Mouse (Mus musculus) adrenal gland, postnatal 4 days (tissue): ENCODE data around the gene Mamstr. TPM values are rescaled to one million over a fixed set of nuclear protein-coding genes. Genes with fewer than 3 reads are reported as not detected.

ENCODE experiments used
- DNase-seq, 2 experiments: peaks; one replicate each; pipeline ENCODE4 v3.0.0; 2021 to 2022; ENCODE audit warnings: low spot score in 2 of 2, mixed read lengths in 2 of 2
- total RNA-seq, 2 experiments: library from RNA; stranded (reverse); gene quantifications; 2 replicates each; pipeline ENCODE4 v1.2.3; 2021

The Mamstr gene
- total RNA-seq, 2 experiments from 2014 or later = 11.5 to 14.2 TPM

DNA sequence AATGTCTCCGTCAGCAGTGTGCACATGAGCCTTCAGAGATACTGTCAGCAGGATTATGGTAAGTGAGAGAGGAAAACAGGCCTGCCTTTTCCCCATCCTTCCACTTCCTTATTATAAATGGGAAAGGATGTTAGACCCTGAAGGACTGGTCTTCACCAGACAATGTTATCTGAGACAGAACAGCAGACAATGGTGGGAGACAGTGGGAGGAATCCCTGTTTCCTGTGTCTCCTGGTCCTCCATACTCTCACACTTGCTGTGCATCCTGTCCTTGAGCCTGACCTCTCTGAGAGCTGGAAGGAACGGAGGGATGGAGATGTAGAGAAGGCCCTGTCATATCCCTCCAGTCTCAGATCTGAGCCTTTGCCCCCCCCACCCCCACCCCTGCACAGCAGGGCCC lies 52.6 kb downstream of the Mamstr start:
- DNase-seq = no peak

DNA sequence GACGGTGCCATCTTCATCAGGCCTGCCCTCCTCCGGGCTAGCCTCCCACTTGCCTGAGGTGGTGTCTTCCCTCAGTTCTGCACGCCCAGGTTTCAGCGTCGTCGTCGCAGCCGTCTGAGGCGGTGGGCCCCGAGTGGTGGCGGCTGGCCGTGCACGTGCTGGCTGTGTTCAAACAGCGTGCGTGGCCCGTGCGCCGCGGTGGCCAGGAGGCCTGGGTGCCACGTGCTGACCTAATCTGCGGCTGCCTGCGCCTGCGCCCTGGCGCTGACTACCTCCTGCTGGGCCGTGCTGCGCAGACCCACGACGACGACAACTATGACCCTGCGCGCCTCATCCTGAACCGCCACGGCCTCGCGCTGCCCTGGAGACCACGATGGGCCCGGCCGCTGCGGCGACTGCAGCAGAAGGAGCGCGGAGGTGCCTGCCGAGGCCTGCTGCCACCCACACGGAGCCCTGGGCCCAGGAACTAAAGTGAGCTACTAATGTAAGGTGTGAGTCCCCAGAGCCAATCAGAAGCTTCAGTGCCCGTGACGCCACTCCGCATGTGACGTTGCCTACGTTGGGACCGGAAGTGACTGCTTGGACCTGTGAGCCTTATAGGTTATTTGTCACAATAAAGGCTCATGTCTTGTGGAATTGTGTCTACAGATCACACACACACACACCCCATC lies 54.3 kb downstream of the Mamstr start, which contains the start of gene Sec1:
Sec1 (minus strand) TSS at position 482 of the 671 bp plus-strand sequence.
- no peak for DNase-seq

DNA sequence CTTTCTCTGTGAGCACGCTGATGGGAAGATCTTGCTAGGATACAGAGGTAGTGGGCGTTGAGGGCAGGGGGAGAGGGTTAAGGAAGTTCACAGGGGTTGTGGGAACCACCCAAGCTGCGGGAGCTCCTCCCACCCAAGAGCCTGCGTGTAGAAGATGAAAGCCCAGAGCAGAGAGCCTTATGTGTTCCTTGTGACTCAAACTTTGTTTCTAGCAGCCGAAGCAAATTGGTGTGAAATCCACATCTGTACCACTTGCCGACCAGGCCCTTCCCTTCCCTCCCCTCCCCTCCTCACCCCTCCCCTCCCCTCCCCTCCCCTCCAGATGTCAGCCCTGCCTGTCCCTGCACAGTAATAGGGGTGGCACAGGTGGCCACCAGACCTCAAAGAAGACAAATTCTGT lies 55.3 kb downstream of the Mamstr start:
- DNase-seq = no peak

Other genes starting within 250 kb of the Mamstr start
- 100 to 1,000 TPM; 499 to 509 TPM for gene Snrnp70, start 244.2 kb upstream of the Mamstr start, total RNA-seq
- gene Kcna7, start 234.3 kb upstream of the Mamstr start, total RNA-seq = under 1 TPM; 0.14 to 0.28 TPM
- under 1 TPM; 0.20 to 0.67 TPM for gene Ntf5, start 226.3 kb upstream of the Mamstr start, total RNA-seq
- gene Lhb, start 219.2 kb upstream of the Mamstr start, total RNA-seq = not detected
- gene Gys1, start 205.1 kb upstream of the Mamstr start, total RNA-seq = 10 to 100 TPM; 38.6 to 40.2 TPM
- gene Ruvbl2, start 201.9 kb upstream of the Mamstr start, total RNA-seq = 10 to 100 TPM; 56.5 to 65.0 TPM
- gene Ftl1, start 180.1 kb upstream of the Mamstr start, total RNA-seq = 100 to 1,000 TPM; 684 to 753 TPM
- 10 to 100 TPM; 75.8 to 78.4 TPM for gene Bax, start 173.1 kb upstream of the Mamstr start, total RNA-seq
- gene Tulp2, start 158.1 kb upstream of the Mamstr start, total RNA-seq = under 1 TPM; 0.45 to 0.54 TPM
- 10 to 100 TPM; 14.9 to 20.7 TPM for gene Gm45808, start 153.2 kb upstream of the Mamstr start, total RNA-seq
- 10 to 100 TPM; 35.0 to 38.8 TPM for gene Dhdh, start 151.2 kb upstream of the Mamstr start, total RNA-seq
- gene Nucb1, start 129.6 kb upstream of the Mamstr start, total RNA-seq = 100 to 1,000 TPM; 236 to 239 TPM
- 10 to 100 TPM; 36.9 to 45.1 TPM for gene Ppp1r15a, start 113.7 kb upstream of the Mamstr start, total RNA-seq
- gene Plekha4, start 113.6 kb upstream of the Mamstr start, total RNA-seq = 10 to 100 TPM; 12.5 to 17.5 TPM
- 1 to 10 TPM; 1.3 to 1.8 TPM for gene Hsd17b14, start 85.1 kb upstream of the Mamstr start, total RNA-seq
- gene Bcat2, start 69.8 kb upstream of the Mamstr start, total RNA-seq = 10 to 100 TPM; 96.4 to 96.5 TPM
- under 1 TPM in 1 of 2 experiments, not detected in 1; 0.34 TPM for gene Fgf21, start 24.5 kb upstream of the Mamstr start, total RNA-seq
- under 1 TPM in 1 of 2 experiments, not detected in 1; 0.22 TPM for gene Fut1, start 22.7 kb upstream of the Mamstr start, total RNA-seq
- 1 to 10 TPM in 1 of 2 experiments, under 1 TPM in 1; 0.54 to 1.1 TPM for gene Izumo1, start 18.2 kb upstream of the Mamstr start, total RNA-seq
- 10 to 100 TPM; 31.1 to 31.2 TPM for gene Rasip1, start 12.5 kb upstream of the Mamstr start, total RNA-seq
- gene Fut2, start 26.4 kb downstream of the Mamstr start, total RNA-seq = under 1 TPM in 1 of 2 experiments, not detected in 1; 0.42 TPM
- gene Ntn5, start 44.0 kb downstream of the Mamstr start, total RNA-seq = under 1 TPM in 1 of 2 experiments, not detected in 1; 0.20 TPM
- under 1 TPM; 0.11 to 0.28 TPM for gene Sec1, start 54.4 kb downstream of the Mamstr start, total RNA-seq
- gene Car11, start 59.9 kb downstream of the Mamstr start, total RNA-seq = 10 to 100 TPM; 15.1 to 16.4 TPM
- gene Dbp, start 65.1 kb downstream of the Mamstr start, total RNA-seq = 100 to 1,000 TPM; 101 to 129 TPM
- 1,000 to 10,000 TPM; 1,215 to 1,230 TPM for gene Rpl18, start 75.5 kb downstream of the Mamstr start, total RNA-seq
- 10 to 100 TPM; 30.1 to 33.3 TPM for gene Sphk2, start 78.0 kb downstream of the Mamstr start, total RNA-seq
- under 1 TPM; 0.45 to 0.62 TPM for gene Fam83e, start 81.2 kb downstream of the Mamstr start, total RNA-seq
- not detected for gene Spaca4, start 85.8 kb downstream of the Mamstr start, total RNA-seq
- 10 to 100 TPM; 17.2 to 18.8 TPM for gene Lmtk3, start 143.8 kb downstream of the Mamstr start, total RNA-seq
- 1 to 10 TPM in 1 of 2 experiments, under 1 TPM in 1; 0.64 to 1.0 TPM for gene Sult2b1, start 144.7 kb downstream of the Mamstr start, total RNA-seq
- gene Cyth2, start 174.6 kb downstream of the Mamstr start, total RNA-seq = 100 to 1,000 TPM; 124 to 126 TPM
- gene Kcnj14, start 184.8 kb downstream of the Mamstr start, total RNA-seq = under 1 TPM; 0.45 to 0.53 TPM
- 10 to 100 TPM; 28.2 to 28.3 TPM for gene Grwd1, start 191.0 kb downstream of the Mamstr start, total RNA-seq
- 100 to 1,000 TPM; 147 to 148 TPM for gene Kdelr1, start 232.8 kb downstream of the Mamstr start, total RNA-seq
- gene Grin2d, start 238.4 kb downstream of the Mamstr start, total RNA-seq = 1 to 10 TPM; 2.0 to 2.1 TPM